26 mouse cellular contexts compared by ENCODE assay signal in the genomic region with DNA sequence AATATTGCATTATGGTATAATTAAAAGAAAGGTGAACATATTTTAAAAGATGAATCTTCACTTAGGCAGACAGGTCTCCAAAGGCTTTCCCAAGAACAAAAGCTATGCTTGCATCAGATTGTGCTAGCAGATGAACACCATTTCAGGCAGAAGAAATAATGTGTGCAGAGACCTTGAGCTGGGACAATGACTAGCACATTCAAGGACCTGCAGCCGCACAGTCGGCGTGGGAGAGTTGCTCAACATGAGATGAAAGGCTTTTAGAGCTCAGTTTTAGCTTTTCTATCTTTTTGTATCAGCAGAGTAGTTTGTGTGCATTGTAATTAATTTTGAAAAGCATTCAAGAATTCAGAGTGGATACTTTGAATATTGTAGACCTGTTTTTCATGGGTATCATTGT. TPM values are rescaled to one million over a fixed set of nuclear protein-coding genes. Genes with fewer than 3 reads are reported as not detected.
"Had no signal": no experiment of that assay in that cellular context is flagged by ENCODE, and none has a peak within 500 bp of the region (broad histone marks: within the 10 kb centered on the region; RNA-seq: fewer than 3 reads in every experiment).

No protein-coding gene starts in this region.

- H3K4me1 ChIP-seq: limb, embryonic 12.5 days; limb, embryonic 15.5 days; midbrain, embryonic 15.5 days; neural tube, embryonic 12.5 days; neural tube, embryonic 15.5 days had no signal

- H3K9ac ChIP-seq: limb, embryonic 12.5 days; limb, embryonic 15.5 days; liver, embryonic 14.5 days; liver, postnatal 0 days; lung, embryonic 14.5 days; midbrain, embryonic 12.5 days; midbrain, embryonic 15.5 days; neural tube, embryonic 12.5 days; neural tube, embryonic 15.5 days had no signal

- DNase-seq: kidney, adult 2 months; kidney, postnatal 10 days; kidney, postnatal 36 days; layer of hippocampus, postnatal 36 days; left cerebral cortex, postnatal 4 days; liver, postnatal 0 days; lung, embryonic 14.5 days; thymus, adult 18-20 months; thymus, postnatal 36 days had no signal

- H3K9me3 ChIP-seq: limb, embryonic 12.5 days; limb, embryonic 15.5 days; midbrain, embryonic 12.5 days; midbrain, embryonic 15.5 days; neural tube, embryonic 12.5 days; neural tube, embryonic 15.5 days had no signal

- H3K27me3 ChIP-seq: limb, embryonic 12.5 days; limb, embryonic 15.5 days; midbrain, embryonic 12.5 days; midbrain, embryonic 15.5 days; neural tube, embryonic 12.5 days; neural tube, embryonic 15.5 days had no signal

- H3K27ac ChIP-seq: left cerebral cortex, adult 2 months; limb, embryonic 12.5 days; limb, embryonic 15.5 days; liver, embryonic 14.5 days; macrophage; midbrain, embryonic 12.5 days; midbrain, embryonic 15.5 days; neural tube, embryonic 12.5 days; neural tube, embryonic 15.5 days; stomach, postnatal 0 days had no signal

- ATAC-seq: liver, postnatal 0 days; lung, postnatal 0 days; midbrain, embryonic 15.5 days had no signal

- H3K36me3 ChIP-seq: limb, embryonic 12.5 days; limb, embryonic 15.5 days; midbrain, embryonic 12.5 days; midbrain, embryonic 15.5 days; neural tube, embryonic 12.5 days; neural tube, embryonic 15.5 days had no signal

- H3K4me2 ChIP-seq: limb, embryonic 12.5 days; limb, embryonic 15.5 days; liver, embryonic 11.5 days; lung, embryonic 14.5 days; midbrain, embryonic 12.5 days; midbrain, embryonic 15.5 days; neural tube, embryonic 12.5 days; neural tube, embryonic 15.5 days had no signal

- H3K4me3 ChIP-seq: left cerebral cortex, adult 2 months; limb, embryonic 12.5 days; limb, embryonic 15.5 days; midbrain, embryonic 12.5 days; midbrain, embryonic 15.5 days; neural tube, embryonic 12.5 days; neural tube, embryonic 15.5 days had no signal

RNA-seq across cellular contexts. Expression of gene Lmo3, which starts 36.6 kb away (rescaled TPM):
- total RNA-seq: megakaryocyte, adult 5-6 weeks had no signal
- polyA plus RNA-seq: kidney, adult 2 months; liver, postnatal 0 days; macrophage had no signal

RNA-seq across cellular contexts. Expression of gene Igbp1b, which starts 39.9 kb away (rescaled TPM):
- total RNA-seq: megakaryocyte, adult 5-6 weeks had no signal
- polyA plus RNA-seq: kidney, adult 2 months; kidney, embryonic 14.5 days; limb, embryonic 12.5 days; limb, embryonic 15.5 days; liver, embryonic 11.5 days; liver, embryonic 14.5 days; liver, postnatal 0 days; lung, embryonic 14.5 days; lung, postnatal 0 days; macrophage; midbrain, embryonic 12.5 days; neural tube, embryonic 12.5 days; neural tube, embryonic 15.5 days; small intestine, adult 2 months; stomach, embryonic 14.5 days; stomach, postnatal 0 days; urinary bladder, adult 2 months had no signal
